Mouse (Mus musculus) cerebellum, adult 11-12 months (tissue): ENCODE results near the gene Tiam1.
A peak's percentile ranks its signal among the peaks of the same experiment; 100 is the strongest.

Source experiments
- DNase-seq: peaks from one replicate; pipeline ENCODE4 v3.0.0; 2022

Gene Tiam1

DNA sequence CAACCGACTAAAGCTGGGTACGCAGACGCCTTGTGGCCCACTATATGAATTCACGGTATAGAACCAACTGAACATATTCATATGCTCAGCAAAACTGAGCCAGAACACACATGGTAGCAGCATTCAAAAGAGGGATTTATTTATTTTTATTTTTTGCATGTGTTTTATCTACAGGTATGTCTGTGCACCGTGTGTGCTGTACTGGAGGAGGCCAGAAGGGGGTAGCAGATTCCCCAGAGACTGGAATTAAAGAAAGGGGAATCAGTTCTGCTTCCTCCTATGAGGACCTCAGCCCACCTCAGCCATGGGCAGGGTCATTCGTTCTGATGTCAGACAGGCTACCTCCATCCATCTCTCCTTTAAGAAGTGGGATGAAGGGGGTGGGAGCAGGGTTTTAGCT is 273.5 kb downstream of the Tiam1 start:
- no peak for DNase-seq

DNA sequence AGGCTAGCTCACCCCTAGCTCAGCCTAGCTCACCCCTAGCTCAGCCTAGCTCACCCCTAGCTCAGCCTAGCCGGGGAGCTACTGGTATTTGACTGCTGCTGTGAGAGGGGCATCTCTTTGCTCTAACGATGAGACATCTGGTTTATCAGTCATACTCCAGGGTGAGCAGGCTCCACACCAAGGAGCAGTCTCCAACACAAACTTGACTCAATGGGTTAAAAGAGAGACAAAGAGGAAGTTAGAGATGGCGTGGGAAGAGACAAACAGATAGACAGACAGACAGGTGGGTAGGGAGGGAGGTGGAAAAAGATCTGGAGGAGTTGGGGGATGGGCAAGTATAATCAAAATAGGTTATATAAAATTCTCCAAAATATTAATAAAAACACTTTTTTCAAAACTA is 275.1 kb downstream of the Tiam1 start:
- DNase-seq = no peak

DNA sequence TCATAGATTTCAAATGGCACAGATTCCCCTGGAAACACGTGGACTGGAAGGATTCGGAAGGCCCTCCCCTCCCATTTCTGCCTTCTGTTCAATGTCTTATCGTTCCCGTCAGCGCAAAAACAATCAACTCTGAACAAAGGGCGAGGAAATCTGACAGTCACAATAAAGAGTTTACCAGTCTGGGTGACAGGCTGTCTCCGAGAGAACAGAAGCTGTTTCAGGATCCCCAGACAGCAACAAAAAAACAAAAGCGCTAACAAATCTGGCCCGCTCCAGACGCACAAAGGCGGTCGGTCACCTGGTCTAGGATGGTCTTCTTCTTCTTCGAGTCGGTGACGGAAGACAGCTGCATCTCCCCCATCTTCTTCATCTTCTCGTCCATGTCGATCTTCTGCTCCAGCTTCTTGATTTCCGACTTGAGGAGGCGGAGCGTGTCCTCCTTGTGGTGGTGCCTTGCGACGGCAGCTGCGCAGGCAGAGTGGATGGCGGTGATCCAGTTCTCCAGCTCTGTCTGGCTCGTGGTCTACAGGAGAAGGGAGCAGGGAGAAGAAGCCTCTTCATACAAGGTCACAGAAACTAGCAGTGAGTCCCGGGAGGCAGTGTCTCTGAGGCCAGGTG is 276.2 kb downstream of the Tiam1 start:
- DNase-seq = no peak

DNA sequence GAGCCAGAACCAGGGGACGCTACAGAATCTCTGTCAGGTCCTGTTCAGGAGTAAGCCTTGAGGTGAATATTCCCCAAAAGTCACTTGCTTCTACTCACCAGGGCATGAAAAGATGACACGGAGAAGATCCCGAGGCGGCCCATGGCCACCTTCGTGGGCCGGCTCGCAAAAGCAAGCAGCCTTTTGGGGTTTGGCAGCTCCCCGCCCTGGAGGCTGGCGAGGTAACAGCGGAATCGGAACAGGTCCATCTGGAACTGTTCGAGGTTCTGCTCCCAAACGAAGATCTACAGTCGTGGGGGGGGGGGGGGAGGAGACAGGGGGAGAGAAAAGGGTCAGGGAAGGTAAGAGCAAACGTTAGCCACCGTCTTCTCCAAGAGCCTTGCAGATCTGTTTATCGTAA is 278.4 kb downstream of the Tiam1 start:
- DNase-seq = peak; percentile 76

GRCm38 (mm10) chr16:89864710-89865109 is 278.9 kb downstream of the Tiam1 start:
- DNase-seq = no peak

GRCm38 (mm10) chr16:89863264-89863663 is 280.3 kb downstream of the Tiam1 start:
- DNase-seq = no peak

DNA sequence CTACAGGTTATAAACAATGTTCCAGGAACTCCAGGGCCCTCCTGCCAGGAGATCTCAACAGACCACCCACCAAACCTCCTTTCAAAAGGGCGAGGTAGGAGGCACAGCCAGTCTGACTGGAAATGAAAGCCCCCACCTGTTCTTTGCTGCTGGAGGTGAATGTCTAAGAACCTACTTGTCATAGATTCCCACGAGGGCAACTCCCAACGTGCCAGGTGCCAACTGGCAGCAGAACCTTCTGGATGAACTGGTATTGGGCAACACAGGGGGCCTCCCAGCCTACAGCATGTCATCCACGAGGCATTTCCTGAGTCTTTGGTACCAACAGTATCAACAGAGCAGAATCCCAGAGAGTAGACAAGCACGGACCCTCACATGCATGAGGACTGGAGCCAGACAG is 282.0 kb downstream of the Tiam1 start:
- no peak for DNase-seq

- DNase-seq = no peak
Measured at GRCm38 (mm10) chr16:89860708-89861107, 282.9 kb downstream of the Tiam1 start.

DNA sequence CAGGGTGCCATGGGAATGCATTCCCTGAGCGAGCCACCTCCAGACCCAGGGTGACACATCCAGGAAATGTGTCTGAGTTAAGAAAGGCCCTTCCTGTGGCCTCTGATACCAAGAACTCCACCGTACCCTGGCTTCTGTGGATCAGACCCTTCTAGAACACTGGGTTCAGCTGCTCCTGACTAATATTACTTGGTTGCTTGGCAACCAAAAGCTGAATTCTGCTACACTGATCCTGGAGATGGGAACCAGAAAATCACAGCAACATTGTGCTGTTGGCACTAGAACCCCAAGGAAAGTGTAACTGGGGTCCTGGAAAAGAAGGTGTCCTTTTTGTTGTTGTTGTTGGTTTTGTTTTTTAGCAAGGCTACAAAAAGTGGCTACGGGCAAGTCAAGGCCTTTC is 285.9 kb downstream of the Tiam1 start:
- no peak for DNase-seq

DNA sequence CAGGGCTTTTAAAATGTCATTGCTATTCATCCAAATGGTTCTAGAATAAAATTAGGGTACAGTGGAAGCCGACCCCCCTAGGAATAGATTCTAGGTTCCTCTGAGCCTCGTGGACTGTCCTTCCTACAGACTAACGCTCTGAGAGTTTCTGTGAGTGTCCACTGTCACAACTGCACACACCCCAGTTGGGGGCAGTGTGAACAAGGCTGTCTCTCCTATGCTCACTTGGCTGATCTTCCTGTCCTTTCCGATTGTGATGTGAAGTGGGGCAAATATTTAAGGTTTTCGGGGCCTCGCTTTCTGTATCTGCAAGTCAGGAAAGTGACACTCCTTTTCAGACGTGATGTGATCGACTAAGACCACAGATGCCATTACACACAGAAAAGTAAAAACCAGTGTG is 288.8 kb downstream of the Tiam1 start:
- no peak for DNase-seq

DNA sequence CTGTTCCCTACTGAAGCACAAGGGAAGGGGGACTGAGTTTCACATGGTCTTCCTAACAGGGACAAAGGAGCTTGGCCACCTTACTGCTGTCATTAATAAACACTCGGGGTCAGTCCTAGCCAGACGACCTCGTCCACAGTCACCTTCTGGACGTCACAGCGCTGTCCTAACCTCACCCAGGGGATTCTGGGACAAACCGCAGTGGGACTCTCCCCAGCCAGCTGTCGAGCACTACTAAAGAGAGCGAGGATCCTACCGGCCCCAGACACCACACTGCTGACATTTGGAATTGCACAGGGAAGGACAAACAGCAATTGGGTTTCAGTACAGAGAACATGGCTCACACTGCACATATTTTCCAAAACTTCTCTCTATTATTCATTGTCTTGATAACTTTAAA is 292.2 kb downstream of the Tiam1 start:
- no peak for DNase-seq

GRCm38 (mm10) chr16:89848651-89849597 is 294.6 kb downstream of the Tiam1 start:
- DNase-seq = no peak

- no peak for DNase-seq
Measured at GRCm38 (mm10) chr16:89848179-89848578, 295.4 kb downstream of the Tiam1 start.

DNA sequence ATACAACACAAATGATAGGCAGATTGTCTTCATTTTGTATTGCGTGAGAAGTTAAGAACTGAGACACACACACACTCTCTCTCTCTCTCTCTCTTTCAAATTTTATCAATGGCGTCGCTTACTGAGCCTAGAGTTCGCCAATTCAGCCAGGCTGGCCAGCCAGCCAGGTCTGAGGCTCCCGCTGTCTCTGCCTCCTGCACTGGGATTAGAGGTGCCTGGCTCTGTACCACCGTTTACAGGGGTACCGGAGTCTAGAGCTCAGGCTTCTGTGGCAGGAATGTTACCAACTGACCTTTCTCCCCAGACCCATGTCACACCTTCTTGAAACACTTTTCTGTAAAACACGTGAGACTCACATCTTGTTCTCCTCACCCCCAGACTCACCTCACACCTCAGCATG is 298.1 kb downstream of the Tiam1 start:
- DNase-seq = peak; percentile 65

GRCm38 (mm10) chr16:89844580-89844979 is 299.0 kb downstream of the Tiam1 start:
- peak; percentile 67 for DNase-seq

DNA sequence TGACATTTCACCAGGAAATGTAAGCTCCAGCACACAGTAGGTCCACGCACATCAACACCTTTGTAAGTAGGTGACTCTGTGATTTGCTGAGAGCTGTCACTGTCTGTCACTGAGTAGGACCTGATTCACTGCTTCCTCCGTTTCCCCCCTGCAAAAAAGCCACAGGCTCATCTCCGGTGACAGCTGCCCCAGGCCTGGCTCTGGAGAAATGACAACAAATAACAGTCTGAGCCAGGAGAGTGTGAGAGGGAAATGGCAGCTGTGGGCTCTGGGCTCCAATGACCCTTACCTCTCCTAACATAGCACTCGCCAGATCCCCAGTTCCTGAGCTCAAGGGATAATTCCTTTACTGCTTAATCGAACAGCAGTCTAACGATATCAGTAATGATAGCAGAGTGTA is 301.7 kb downstream of the Tiam1 start:
- no peak for DNase-seq

DNA sequence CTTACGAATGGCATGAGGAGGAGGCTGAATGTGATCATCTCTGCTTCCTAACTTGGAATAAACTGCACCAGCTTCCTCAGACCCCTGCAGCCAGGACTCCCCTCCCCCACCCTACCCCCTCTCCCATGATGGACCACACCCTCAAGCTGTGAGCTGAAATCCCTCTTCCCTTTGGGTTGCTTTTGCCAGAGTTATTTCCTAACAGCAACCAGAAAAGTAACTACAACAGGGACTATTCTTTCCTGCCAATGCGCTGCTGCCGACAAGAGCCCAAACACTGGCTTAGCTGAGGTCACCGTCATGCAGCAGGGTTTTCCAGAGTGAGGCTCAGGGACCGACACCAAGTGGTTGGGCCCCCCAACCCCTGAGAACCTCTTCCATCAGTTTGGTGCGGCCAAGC is 303.2 kb downstream of the Tiam1 start:
- no peak for DNase-seq

DNA sequence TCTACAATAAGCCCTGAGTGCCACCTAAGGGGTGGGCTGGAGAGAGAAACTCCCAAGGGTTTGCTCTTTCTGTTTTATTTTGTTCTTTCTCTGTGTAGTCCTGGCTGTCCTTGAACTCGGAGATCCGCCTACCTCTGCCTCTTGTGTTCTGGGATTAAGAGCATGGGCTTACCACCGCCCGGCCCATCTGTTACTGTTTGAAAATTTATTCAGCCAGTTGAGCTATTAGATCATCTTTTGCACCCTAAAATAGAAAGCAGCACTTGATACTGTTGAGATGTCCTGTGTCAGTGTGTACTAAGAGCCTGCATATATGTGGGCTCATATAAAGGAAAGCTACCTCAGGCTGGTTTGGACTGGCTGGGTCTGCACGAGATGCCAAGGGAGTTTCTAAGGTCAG is 303.7 kb downstream of the Tiam1 start:
- no peak for DNase-seq

- DNase-seq = no peak
Measured at GRCm38 (mm10) chr16:89837096-89837495, 306.5 kb downstream of the Tiam1 start.

DNA sequence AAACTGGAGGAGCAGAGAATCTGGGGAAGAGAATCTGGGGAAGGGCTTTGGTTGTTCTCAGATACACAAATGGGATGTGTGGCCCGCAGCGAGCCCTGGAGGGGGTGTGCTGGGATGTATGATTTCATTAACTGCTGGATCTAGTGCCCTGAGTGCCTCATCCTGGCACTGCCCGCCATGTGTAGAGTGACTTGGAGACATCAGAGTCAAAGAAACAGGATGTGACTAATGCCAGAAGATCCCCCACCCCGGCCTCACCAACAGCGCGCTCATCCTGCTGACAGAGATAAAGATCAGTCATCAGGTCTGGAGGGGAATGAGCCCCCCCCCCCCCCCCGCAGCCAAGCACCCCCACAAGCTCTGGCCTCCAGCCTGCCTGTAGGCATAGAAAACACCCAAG is 308.0 kb downstream of the Tiam1 start:
- no peak for DNase-seq

- no peak for DNase-seq
Measured at GRCm38 (mm10) chr16:89833011-89833410, 310.6 kb downstream of the Tiam1 start.

- no peak for DNase-seq
Measured at GRCm38 (mm10) chr16:89831172-89831571, 312.4 kb downstream of the Tiam1 start.

GRCm38 (mm10) chr16:89830221-89830648 is 313.3 kb downstream of the Tiam1 start:
- no peak for DNase-seq

DNA sequence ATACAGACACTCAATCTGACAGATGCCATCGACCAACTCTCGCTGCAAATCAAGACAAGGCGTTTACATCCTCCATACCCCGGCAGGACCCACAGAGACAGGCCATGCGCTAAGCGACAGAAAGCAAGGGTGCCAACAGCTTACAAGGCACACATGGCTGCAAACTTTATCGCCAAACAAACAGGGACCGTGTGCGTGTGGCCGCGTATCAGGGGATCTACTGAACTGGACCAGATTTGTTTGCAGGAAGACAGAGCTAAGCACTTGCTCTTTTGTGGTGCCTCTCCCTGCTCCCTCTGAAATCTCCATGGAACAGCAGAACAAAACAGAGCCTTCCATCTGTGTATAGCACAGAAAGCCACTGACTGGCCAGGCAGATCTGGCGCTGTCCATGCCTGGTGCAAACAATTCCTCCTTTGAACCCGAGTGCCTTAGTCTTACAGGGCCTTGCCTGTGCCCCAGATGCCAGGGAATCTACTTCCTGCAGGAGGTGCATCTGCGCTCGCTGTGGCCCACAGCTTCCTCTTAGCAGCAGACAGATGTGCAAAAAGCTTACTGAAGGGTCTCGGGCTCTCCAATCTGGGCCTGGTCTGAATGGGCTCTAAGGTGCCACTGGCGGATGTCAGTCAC is 316.0 kb downstream of the Tiam1 start:
- no peak for DNase-seq
